Mouse (Mus musculus): ENCODE data around the gene Fuz.

- no peak for TF ChIP-seq CTCF (conservative IDR thresholded peaks at IDR 0.05; ENCODE audit: low read length)
- no peak for TF ChIP-seq NANOG (IDR thresholded peaks at IDR 0.05; ENCODE audit: borderline replicate concordance, low read length)
These were observed 54.0 kb downstream of the Fuz start for GRCm38 (mm10) chr7:44949922-44950321.

Data from E14TG2a.4 (cell line).